Mouse (Mus musculus) stomach, postnatal 0 days (tissue): Measurements from ENCODE around the gene Usp2. TPM values are rescaled to one million over a fixed set of nuclear protein-coding genes. Genes with fewer than 3 reads are reported as not detected.

ENCODE experiments used
- ATAC-seq: fragments of 200-750 bp; cut with Nextera tagmentation; 2 replicates; pipeline ENCODE4 v1.8.0; 2017; ENCODE audit not compliant: low FRiP score, low TSS enrichment
- DNase-seq: peaks from one replicate; pipeline ENCODE4 v3.0.0-alpha.2; 2016; ENCODE audit warnings: low spot score
- H3K27ac ChIP-seq: fragments of 300-500 bp; sonication (generic); replicated peaks from 2 replicates; pipeline ENCODE4 v1.5.1; 2014; ENCODE audit warnings: mild to moderate bottlenecking, control low read depth
- H3K27me3 ChIP-seq: fragments of 300-500 bp; sonication (generic); 2 replicates; pipeline ENCODE4 v1.6.1; 2014; ENCODE audit warnings: low read length; ENCODE audit not compliant: control insufficient read depth, insufficient read depth
- H3K36me3 ChIP-seq: fragments of 300-500 bp; sonication (generic); 2 replicates; pipeline ENCODE4 v1.6.1; 2014; ENCODE audit warnings: low read length, mixed read lengths; ENCODE audit not compliant: control insufficient read depth, insufficient read depth
- H3K4me1 ChIP-seq: fragments of 300-500 bp; sonication (generic); replicated peaks from 2 replicates; pipeline ENCODE4 v1.6.1; 2014; ENCODE audit warnings: antibody characterized with exemption; ENCODE audit not compliant: control insufficient read depth, insufficient read depth
- H3K4me2 ChIP-seq: fragments of 300-500 bp; sonication (generic); replicated peaks from 2 replicates; pipeline ENCODE4 v1.6.1; 2014; ENCODE audit warnings: low read depth, mild to moderate bottlenecking, control low read depth, moderate library complexity
- H3K4me3 ChIP-seq: fragments of 300-500 bp; sonication (generic); 2 replicates; pipeline ENCODE4 v1.5.1; 2014; ENCODE audit warnings: low read depth, low read length, control low read depth
- H3K9ac ChIP-seq: fragments of 300-500 bp; sonication (generic); 2 replicates; pipeline ENCODE4 v1.6.1; 2014; ENCODE audit warnings: mild to moderate bottlenecking, low read length, control low read depth, mixed read lengths
- H3K9me3 ChIP-seq: fragments of 300-500 bp; sonication (generic); 2 replicates; pipeline ENCODE4 v1.6.1; 2016; ENCODE audit warnings: low read length; ENCODE audit not compliant: control insufficient read depth
- CTCF ChIP-seq: IDR thresholded peaks from 2 replicates; pipeline ENCODE4 v1.5.1; 2016; ENCODE audit warnings: antibody characterized with exemption, low read depth, mild to moderate bottlenecking, moderate library complexity
- EP300 ChIP-seq: optimal IDR thresholded peaks from 2 replicates; pipeline ENCODE3; 2016; ENCODE audit warnings: antibody characterized with exemption
- WGBS: fragments of 180-500 bp; shearing (Covaris S2); extraction: QIAGEN DNeasy Blood & Tissue Kit; methylation state at CpG from one replicate; pipeline ENCODE4 v1.1.7; 2014; 5-methylcytosine and 5-hydroxymethylcytosine counted together
- polyA plus RNA-seq: library from polyadenylated mRNA; unstranded; fragments of >200 nt; fragmentation: Nextera tagmentation; extraction: Ambion mirVana; gene quantifications from 2 replicates; pipeline ENCODE4 v1.2.1, GENCODE M21; 2015

Usp2 gene
- polyA plus RNA-seq, 1 experiment from 2014 or later = 11.6 TPM

- Histone ChIP-seq H3K9ac (0 out of 2 replicates have a peak overlapping the region, but pooled peaks have one; percentile 38), H3K4me3 (no peak overlapping the region), H3K36me3 (no peaks in the 10 kb centered on the region), H3K4me2 (peak overlapping the region; percentile 21; the same call in 1 of the 2 replicates), H3K27me3 (no peaks in the 10 kb centered on the region), H3K4me1 (peaks cover 6% of the 10 kb centered on the region), H3K27ac (peak overlapping the region; percentile 63; the same call in 1 of the 2 replicates), H3K9me3 (no peaks in the 10 kb centered on the region)
- peak; percentile 95 for TF ChIP-seq CTCF
- no peak for TF ChIP-seq EP300
- WGBS = 23% methylated on average over 18 of the region's 18 CpGs
- DNase-seq (peak; percentile 86), ATAC-seq (no peak)
Measured at GRCm38 (mm10) chr9:44125546-44126428, 59.0 kb downstream of the Usp2 start.

- Histone ChIP-seq H3K4me3 (no peak overlapping the region), H3K4me2 (no peak overlapping the region), H3K9ac (no peak overlapping the region), H3K27me3 (no peaks in the 10 kb centered on the region), H3K36me3 (no peaks in the 10 kb centered on the region), H3K4me1 (peaks cover 6% of the 10 kb centered on the region), H3K27ac (peak overlapping the region; percentile 63; the same call in 1 of the 2 replicates), H3K9me3 (no peaks in the 10 kb centered on the region)
- TF ChIP-seq EP300 (no peak), CTCF (no peak)
- no peak for DNase-seq
- WGBS = 80% methylated on average over 3 of the region's 3 CpGs
- no peak for ATAC-seq
Measured at GRCm38 (mm10) chr9:44126746-44127145, 59.9 kb downstream of the Usp2 start.

GRCm38 (mm10) chr9:44127351-44127801 is 60.6 kb downstream of the Usp2 start:
- WGBS = 54% methylated on average over 3 of the region's 3 CpGs
- ATAC-seq (no peak), DNase-seq (no peak)
- peaks cover 6% of the 10 kb centered on the region for H3K4me1 ChIP-seq
- no peaks in the 10 kb centered on the region for H3K27me3 ChIP-seq
- TF ChIP-seq EP300 (no peak), CTCF (no peak)
- H3K9me3 ChIP-seq = no peaks in the 10 kb centered on the region
- no peak overlapping the region for H3K4me2 ChIP-seq
- no peaks in the 10 kb centered on the region for H3K36me3 ChIP-seq
- H3K4me3 ChIP-seq = no peak overlapping the region
- H3K9ac ChIP-seq = no peak overlapping the region
- H3K27ac ChIP-seq = no peak overlapping the region

GRCm38 (mm10) chr9:44129633-44130032 is 62.8 kb downstream of the Usp2 start:
- H3K36me3 ChIP-seq = no peaks in the 10 kb centered on the region
- 11% methylated on average over 9 of the region's 9 CpGs for WGBS
- H3K27me3 ChIP-seq = no peaks in the 10 kb centered on the region
- H3K27ac ChIP-seq = peak overlapping the region; percentile 93
- no peaks in the 10 kb centered on the region for H3K9me3 ChIP-seq
- ATAC-seq = 0 out of 2 replicates have a peak, but pooled peaks have one; percentile 0
- TF ChIP-seq EP300 (no peak), CTCF (no peak)
- peaks cover 7% of the 10 kb centered on the region for H3K4me1 ChIP-seq
- peak overlapping the region; percentile 64 for H3K4me2 ChIP-seq
- peak overlapping the region; percentile 39 for H3K4me3 ChIP-seq
- peak overlapping the region; percentile 68 for H3K9ac ChIP-seq
- DNase-seq = no peak

- TF ChIP-seq CTCF (no peak), EP300 (no peak)
- ATAC-seq (peak; percentile 73), DNase-seq (peak; percentile 54)
- Histone ChIP-seq H3K4me2 (peak overlapping the region; percentile 64), H3K4me1 (peaks cover 8% of the 10 kb centered on the region), H3K27me3 (no peaks in the 10 kb centered on the region), H3K36me3 (no peaks in the 10 kb centered on the region), H3K27ac (peak overlapping the region; percentile 93), H3K9ac (peak overlapping the region; percentile 68), H3K9me3 (no peaks in the 10 kb centered on the region), H3K4me3 (peak overlapping the region; percentile 39)
- 1% methylated on average over 27 of the region's 27 CpGs for WGBS
Measured at GRCm38 (mm10) chr9:44130034-44130433, 63.2 kb downstream of the Usp2 start.
